Mouse (Mus musculus): ENCODE results near the gene Ssh1.

DNA sequence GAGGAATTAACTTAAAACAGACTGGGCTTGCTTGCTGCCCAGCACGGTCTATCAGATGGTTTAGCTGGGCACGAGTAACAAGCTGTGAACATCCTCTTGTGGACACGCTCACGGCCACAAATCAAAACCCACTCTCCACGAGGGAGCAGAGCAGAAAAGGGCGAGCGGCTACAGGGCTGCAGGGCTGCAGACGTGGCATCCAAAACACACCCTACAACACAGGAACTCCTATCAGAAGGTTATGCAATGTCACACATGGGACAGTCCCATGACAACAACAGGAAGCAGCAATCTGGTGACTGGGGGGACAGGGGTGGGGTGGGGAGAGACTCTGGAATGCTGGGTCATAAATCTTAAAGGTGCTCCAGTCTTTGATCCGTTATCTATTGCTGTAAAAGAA, 75.0 kb downstream of the Ssh1 start:
- no peak for TF ChIP-seq CTCF (IDR thresholded peaks at IDR 0.05; ENCODE audit: borderline replicate concordance, extremely low read depth, insufficient read depth, insufficient read length)
- TF ChIP-seq POLR2A (IDR thresholded peaks at IDR 0.05; ENCODE audit: borderline replicate concordance, extremely low read depth, insufficient read depth, insufficient read length, poor library complexity, severe bottlenecking), result no peak

All from brain, embryonic 14.5 days (tissue).